Mouse (Mus musculus) midbrain, postnatal 0 days (tissue): ENCODE measurements around the gene Helz. TPM values are rescaled to one million over a fixed set of nuclear protein-coding genes. Genes with fewer than 3 reads are reported as not detected.

Source experiments
- ATAC-seq: fragments of 200-750 bp; cut with Nextera tagmentation; 2 replicates; pipeline ENCODE4 v1.8.0; 2017; ENCODE audit warnings: moderate number of reproducible peaks, mild to moderate bottlenecking, moderate TSS enrichment, moderate library complexity; ENCODE audit not compliant: low FRiP score
- DNase-seq: peaks from one replicate; pipeline ENCODE4 v3.0.0-alpha.2; 2015; ENCODE audit warnings: low spot score
- H3K27ac ChIP-seq: fragments of 300-500 bp; sonication (generic); 2 replicates; pipeline ENCODE4 v1.5.1; 2014; ENCODE audit warnings: low read depth, mild to moderate bottlenecking, low read length, mixed read lengths
- H3K27me3 ChIP-seq: fragments of 300-500 bp; sonication (generic); 2 replicates; pipeline ENCODE4 v1.6.1; 2014; ENCODE audit warnings: low read length, control low read depth, mixed read lengths; ENCODE audit not compliant: insufficient read depth
- H3K36me3 ChIP-seq: fragments of 300-500 bp; sonication (generic); 2 replicates; pipeline ENCODE4 v1.6.1; 2014; ENCODE audit warnings: low read length, control low read depth, mixed read lengths; ENCODE audit not compliant: insufficient read depth
- H3K4me1 ChIP-seq: fragments of 300-500 bp; sonication (generic); 2 replicates; pipeline ENCODE4 v1.6.1; 2014; ENCODE audit warnings: mild to moderate bottlenecking, control low read depth, antibody characterized with exemption, low read length, mixed read lengths; ENCODE audit not compliant: insufficient read depth
- H3K4me2 ChIP-seq: fragments of 300-500 bp; sonication (generic); 2 replicates; pipeline ENCODE4 v1.6.1; 2014; ENCODE audit warnings: low read depth, mild to moderate bottlenecking, low read length, mixed read lengths; ENCODE audit not compliant: poor library complexity, severe bottlenecking
- H3K4me3 ChIP-seq: fragments of 300-500 bp; sonication (generic); 2 replicates; pipeline ENCODE4 v1.5.1; 2014; ENCODE audit warnings: low read depth, mild to moderate bottlenecking, low read length, moderate library complexity
- H3K9ac ChIP-seq: fragments of 300-500 bp; sonication (generic); replicated peaks from 2 replicates; pipeline ENCODE4 v1.6.1; 2014; ENCODE audit warnings: mild to moderate bottlenecking, low read length, moderate library complexity, mixed read lengths; ENCODE audit not compliant: poor library complexity, severe bottlenecking
- H3K9me3 ChIP-seq: fragments of 300-500 bp; sonication (generic); 2 replicates; pipeline ENCODE4 v1.6.1; 2016; ENCODE audit warnings: low read length, control low read depth
- CTCF ChIP-seq: IDR thresholded peaks from 2 replicates; pipeline ENCODE4 v1.5.1; 2016; ENCODE audit warnings: antibody characterized with exemption, mild to moderate bottlenecking
- WGBS: fragments of 180-500 bp; shearing (Covaris S2); extraction: QIAGEN DNeasy Blood & Tissue Kit; methylation state at CpG from one replicate; pipeline ENCODE4 v1.1.7; 2014; 5-methylcytosine and 5-hydroxymethylcytosine counted together
- polyA plus RNA-seq: library from polyadenylated mRNA; unstranded; fragments of >200 nt; fragmentation: Nextera tagmentation; extraction: Ambion mirVana; gene quantifications from 2 replicates; pipeline ENCODE4 v1.2.1, GENCODE M21; 2015
- total RNA-seq: library from RNA; depleted of rRNA; stranded (reverse); fragments of >200 nt; gene quantifications from 2 replicates; pipeline ENCODE4 v1.2.3, GENCODE M21; 2014

Helz gene
- total and polyA plus RNA-seq, 2 experiments from 2014 or later, result 8.9 to 15.9 TPM

- no peaks in the 10 kb centered on the region for H3K27me3 ChIP-seq
- no peak overlapping the region for H3K27ac ChIP-seq
- TF ChIP-seq CTCF, result peak; percentile 30
- 0 out of 2 replicates have a peak, but pooled peaks have one; percentile 50 for ATAC-seq
- WGBS, result 73% methylated on average over 13 of the region's 13 CpGs
- DNase-seq, result peak; percentile 69
- H3K9me3 ChIP-seq, result no peaks in the 10 kb centered on the region
- no peak overlapping the region for H3K9ac ChIP-seq
- no peak overlapping the region for H3K4me3 ChIP-seq
- H3K36me3 ChIP-seq, result peaks cover 8% of the 10 kb centered on the region
- H3K4me1 ChIP-seq, result no peaks in the 10 kb centered on the region
- H3K4me2 ChIP-seq, result no peak overlapping the region
Observed at GRCm38 (mm10) chr11:107728073-107728863, 180.5 kb downstream of the Helz start.

GRCm38 (mm10) chr11:107729141-107729540 lies 181.4 kb downstream of the Helz start:
- Histone ChIP-seq H3K4me3 (no peak overlapping the region), H3K27ac (no peak overlapping the region), H3K4me1 (no peaks in the 10 kb centered on the region), H3K36me3 (peaks cover 13% of the 10 kb centered on the region), H3K9me3 (no peaks in the 10 kb centered on the region), H3K9ac (no peak overlapping the region), H3K27me3 (no peaks in the 10 kb centered on the region), H3K4me2 (no peak overlapping the region)
- DNase-seq, result no peak
- WGBS, result 85% methylated on average over 7 of the region's 7 CpGs
- no peak for TF ChIP-seq CTCF
- no peak for ATAC-seq

DNA sequence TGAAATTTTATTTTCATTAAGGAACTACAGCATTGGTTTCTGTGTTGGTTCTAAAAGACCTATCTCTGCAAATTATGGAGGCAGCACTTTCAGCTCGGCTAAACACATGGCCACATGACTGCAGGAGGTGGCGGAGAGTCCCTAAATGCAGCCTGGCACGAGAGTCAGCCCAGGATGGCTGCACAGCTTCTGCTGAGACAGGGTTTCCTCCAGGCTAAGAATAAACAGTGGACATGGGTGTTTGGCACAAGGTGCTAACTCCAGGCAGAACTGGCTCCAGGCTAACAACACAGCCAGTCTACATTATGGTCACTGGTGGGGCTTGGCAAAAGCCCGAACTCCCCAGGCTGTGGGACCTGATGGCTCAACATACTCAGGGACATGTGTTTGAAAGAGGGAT lies 183.2 kb downstream of the Helz start:
- H3K36me3 ChIP-seq, result peaks cover 30% of the 10 kb centered on the region
- H3K9ac ChIP-seq, result no peak overlapping the region
- no peak for TF ChIP-seq CTCF
- H3K9me3 ChIP-seq, result no peaks in the 10 kb centered on the region
- ATAC-seq (no peak), DNase-seq (peak; percentile 15)
- H3K4me2 ChIP-seq, result no peak overlapping the region
- WGBS, result 77% methylated on average over 4 of the region's 4 CpGs
- no peak overlapping the region for H3K27ac ChIP-seq
- no peak overlapping the region for H3K4me3 ChIP-seq
- H3K27me3 ChIP-seq, result no peaks in the 10 kb centered on the region
- no peaks in the 10 kb centered on the region for H3K4me1 ChIP-seq

DNA sequence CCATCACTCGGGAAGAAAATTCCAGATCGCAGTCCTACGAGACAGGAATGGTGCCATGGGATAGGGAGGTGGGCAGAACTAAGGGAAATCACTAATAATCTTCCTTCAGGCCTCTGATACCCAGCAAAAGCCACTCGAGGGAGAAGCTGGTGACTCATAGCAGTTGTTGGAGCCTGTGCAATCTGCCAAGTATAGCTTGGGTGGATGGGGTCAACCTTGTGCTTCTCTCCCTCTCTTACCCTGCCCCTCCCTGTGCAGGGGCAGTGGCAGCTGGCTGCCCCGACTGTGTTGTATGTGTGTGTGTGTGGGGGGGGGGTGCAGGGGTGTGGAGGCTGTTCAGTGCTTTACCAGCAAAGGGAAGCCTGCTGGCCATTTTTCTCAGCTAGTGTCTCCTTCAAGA lies 183.8 kb downstream of the Helz start:
- H3K4me3 ChIP-seq, result no peak overlapping the region
- ATAC-seq, result no peak
- H3K4me2 ChIP-seq, result no peak overlapping the region

DNA sequence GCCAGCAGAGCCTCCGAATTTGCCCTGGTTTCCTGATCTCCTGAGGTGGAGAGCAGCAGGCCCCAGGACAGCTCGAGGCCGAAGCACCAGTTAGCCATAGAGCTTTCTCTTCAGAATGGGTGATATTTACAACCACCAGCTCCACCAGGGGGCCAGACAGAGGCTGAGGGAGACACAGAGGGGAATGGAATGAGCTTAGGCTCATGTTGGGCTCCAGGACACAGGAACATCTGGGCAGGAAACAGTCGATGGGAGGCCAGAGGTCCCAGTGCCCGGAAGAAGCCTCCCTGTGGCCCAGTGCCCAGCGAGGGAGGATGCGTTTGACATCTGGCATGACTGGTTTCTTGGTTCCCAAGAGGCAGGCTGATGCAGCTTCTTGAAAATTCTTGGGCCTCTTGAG lies 186.4 kb downstream of the Helz start:
- Histone ChIP-seq H3K4me3 (no peak overlapping the region), H3K36me3 (peaks cover 47% of the 10 kb centered on the region), H3K9me3 (no peaks in the 10 kb centered on the region), H3K9ac (no peak overlapping the region), H3K4me1 (no peaks in the 10 kb centered on the region), H3K27me3 (no peaks in the 10 kb centered on the region), H3K27ac (no peak overlapping the region), H3K4me2 (no peak overlapping the region)
- DNase-seq (no peak), ATAC-seq (no peak)
- WGBS, result 90% methylated on average over 7 of the region's 7 CpGs
- peak; percentile 36 for TF ChIP-seq CTCF

More for the DNA sequence above, 183.8 kb downstream of the Helz start:
- Histone ChIP-seq H3K9ac (no peak overlapping the region), H3K9me3 (no peaks in the 10 kb centered on the region), H3K27me3 (no peaks in the 10 kb centered on the region), H3K36me3 (peaks cover 32% of the 10 kb centered on the region), H3K27ac (no peak overlapping the region), H3K4me1 (no peaks in the 10 kb centered on the region)
- WGBS, result 87% methylated on average over 5 of the region's 5 CpGs
- DNase-seq, result no peak
- TF ChIP-seq CTCF, result no peak

DNA sequence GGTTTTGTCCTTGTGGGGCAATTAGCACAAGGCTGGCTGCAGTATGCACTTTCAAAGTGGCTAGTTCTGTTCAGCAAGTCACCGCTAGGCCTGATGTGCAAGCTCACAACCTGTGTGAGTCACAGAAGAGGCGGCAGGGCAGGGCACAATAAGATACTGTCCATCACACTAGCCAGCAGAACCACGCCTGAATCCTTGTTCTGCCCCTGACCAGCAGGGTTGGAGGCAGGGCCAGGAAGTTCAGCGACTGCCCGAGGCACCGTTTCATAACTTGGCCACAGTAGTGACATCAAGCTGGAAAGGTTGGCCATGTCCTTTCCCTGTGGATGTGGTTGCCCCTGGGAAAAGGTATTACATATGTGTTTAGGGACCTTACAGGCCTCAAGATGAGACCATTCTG lies 190.2 kb downstream of the Helz start:
- Histone ChIP-seq H3K4me3 (no peak overlapping the region), H3K9ac (no peak overlapping the region), H3K4me1 (no peaks in the 10 kb centered on the region), H3K27ac (no peak overlapping the region), H3K27me3 (no peaks in the 10 kb centered on the region), H3K9me3 (no peaks in the 10 kb centered on the region), H3K4me2 (no peak overlapping the region), H3K36me3 (peaks cover 47% of the 10 kb centered on the region)
- TF ChIP-seq CTCF, result no peak
- DNase-seq, result no peak
- WGBS, result 85% methylated on average over 6 of the region's 6 CpGs
- ATAC-seq, result no peak
